7 mouse cellular contexts compared by ENCODE assay signal in the genomic region with DNA sequence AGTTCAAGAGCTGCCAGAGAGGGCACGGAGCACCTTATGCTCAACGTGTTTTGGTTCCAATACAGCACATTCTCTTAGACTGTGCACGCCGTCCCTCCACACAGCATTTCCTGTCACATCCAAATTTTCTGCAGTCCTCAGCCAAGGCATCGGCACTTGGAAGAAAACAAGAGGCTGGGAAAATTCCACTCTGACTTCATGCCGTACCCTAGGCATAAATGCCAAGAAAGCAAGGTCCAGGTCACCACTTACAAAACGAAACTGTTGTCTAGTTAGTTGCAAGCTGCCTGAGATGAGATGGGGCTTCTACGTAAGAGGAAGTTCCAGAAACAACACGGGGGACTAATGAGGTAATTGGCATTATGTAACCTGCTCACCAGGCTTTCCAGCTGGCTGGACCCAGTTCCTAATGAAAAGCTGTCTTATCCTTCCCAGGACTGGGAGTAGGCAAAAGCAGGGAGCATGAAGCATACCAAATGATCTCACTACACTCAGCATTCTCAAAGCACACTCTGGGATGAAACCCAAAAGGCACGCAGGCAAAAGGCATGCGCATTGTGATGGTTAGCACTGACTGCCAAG.
DNase-seq lines count a peak whose midpoint lies in the region; ATAC-seq lines count a peak whose summit lies in the region.

No protein-coding gene starts in this region.

- DNase-seq in 3134 (ENCODE audit: extremely low read depth, insufficient read length, low spot score), result peak; percentile 26
- DNase-seq in CD4-positive, CD25-positive, alpha-beta regulatory T cell, adult 2 months (ENCODE audit: low read depth, low spot score), result peak; percentile 24
- peak; percentile 94 for DNase-seq in cerebellum, adult 9-10 months
- DNase-seq in heart, adult 8-10 months (ENCODE audit: low spot score), result peak; percentile 67
- peak; percentile 80 for DNase-seq in layer of hippocampus, adult 9-11 months
- DNase-seq in thymus, postnatal 10 days (ENCODE audit: low spot score in 2 of 2), result no peak

- ATAC-seq in megakaryocyte progenitor cell, adult 5-6 weeks (replicated peaks; ENCODE audit: poor library complexity), result peak; percentile 92

Comparison
In these comparisons a context has a peak if more than half of its experiments do, and no peak if none do; other contexts are left out.
1. DNase-seq: peak in 3134 (single experiment), CD4-positive, CD25-positive, alpha-beta regulatory T cell, adult 2 months (single experiment), cerebellum, adult 9-10 months (single experiment), heart, adult 8-10 months (single experiment) and layer of hippocampus, adult 9-11 months (single experiment); none in thymus, postnatal 10 days (0 of 2).